ENCODE assay signal across 34 mouse cellular contexts in the genomic region with DNA sequence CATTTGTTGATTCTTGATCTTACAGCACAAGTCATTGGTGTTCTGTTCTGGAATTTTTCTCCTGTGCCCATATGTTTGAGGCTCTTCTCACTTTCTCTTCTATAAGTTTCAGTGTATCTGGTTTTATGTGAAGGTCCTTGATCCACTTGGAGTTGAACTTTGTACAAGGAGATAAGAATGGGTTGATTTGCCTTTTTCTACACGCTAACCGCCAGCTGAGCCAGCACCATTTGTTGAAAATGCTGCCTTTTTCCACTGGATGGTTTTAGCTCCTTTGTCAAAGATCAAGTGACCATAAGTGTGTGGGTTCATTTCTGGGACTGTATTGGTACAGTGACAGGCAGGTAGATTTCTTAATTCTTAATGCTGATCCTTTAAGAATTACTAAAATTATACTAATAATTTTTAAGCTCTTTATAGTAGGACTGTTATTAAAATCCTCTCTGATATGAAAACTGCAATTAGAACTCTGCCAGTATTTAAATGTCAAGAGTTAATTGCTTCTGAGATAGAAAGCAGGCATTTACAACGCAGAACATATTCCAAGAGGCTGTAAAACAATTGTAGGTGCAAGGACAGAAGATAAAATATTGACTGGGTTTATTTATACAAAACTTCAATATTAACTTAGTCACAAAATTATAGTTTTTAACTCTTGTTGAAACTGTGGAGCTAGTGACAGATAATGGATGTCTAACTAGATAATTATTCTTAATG. TPM values are rescaled to one million over a fixed set of nuclear protein-coding genes. Genes with fewer than 3 reads are reported as not detected.
"Had no signal": no experiment of that assay in that cellular context is flagged by ENCODE, and none has a peak within 500 bp of the region (broad histone marks: within the 10 kb centered on the region; RNA-seq: fewer than 3 reads in every experiment).

No protein-coding gene starts in this region.

- H3K27me3 ChIP-seq: embryonic facial prominence, embryonic 12.5 days; embryonic facial prominence, embryonic 13.5 days; embryonic facial prominence, embryonic 15.5 days; forebrain, embryonic 12.5 days; forebrain, embryonic 13.5 days; forebrain, embryonic 15.5 days had no signal

- ATAC-seq: forebrain, embryonic 13.5 days; forebrain, embryonic 14.5 days; forebrain, embryonic 15.5 days; forebrain, embryonic 16.5 days; forebrain, postnatal 0 days had no signal

- H3K27ac ChIP-seq: embryonic facial prominence, embryonic 10.5 days; embryonic facial prominence, embryonic 12.5 days; embryonic facial prominence, embryonic 13.5 days; embryonic facial prominence, embryonic 15.5 days; forebrain, embryonic 10.5 days; forebrain, embryonic 12.5 days; forebrain, embryonic 13.5 days; forebrain, embryonic 15.5 days; gastrocnemius, adult 2 months had no signal

- H3K4me3 ChIP-seq: embryonic facial prominence, embryonic 10.5 days; embryonic facial prominence, embryonic 12.5 days; embryonic facial prominence, embryonic 13.5 days; embryonic facial prominence, embryonic 15.5 days; erythroblast, embryonic 14.5 days; forebrain, embryonic 10.5 days; forebrain, embryonic 12.5 days; forebrain, embryonic 13.5 days; forebrain, embryonic 15.5 days; gastrocnemius, adult 2 months had no signal

- H3K4me2 ChIP-seq: embryonic facial prominence, embryonic 12.5 days; embryonic facial prominence, embryonic 13.5 days; embryonic facial prominence, embryonic 15.5 days; forebrain, embryonic 12.5 days; forebrain, embryonic 13.5 days; forebrain, embryonic 15.5 days had no signal

- H3K9ac ChIP-seq: embryonic facial prominence, embryonic 12.5 days; embryonic facial prominence, embryonic 13.5 days; embryonic facial prominence, embryonic 15.5 days; forebrain, embryonic 12.5 days; forebrain, embryonic 13.5 days; forebrain, embryonic 15.5 days; forebrain, postnatal 0 days had no signal

- DNase-seq: cerebellum, adult 2 months; cerebellum, adult 8-10 months; cerebellum, adult 9-10 months; cerebellum, adult 9-11 months; cerebellum, postnatal 10 days; cerebellum, postnatal 14 days; cerebellum, postnatal 25 days; cerebellum, postnatal 36 days; embryo, embryonic 11 days; forebrain, postnatal 0 days; gastrocnemius, adult 2 months; gastrocnemius, postnatal 10 days; gastrocnemius, postnatal 14 days; gastrocnemius, postnatal 25 days; gastrocnemius, postnatal 36 days; heart, adult 18-20 months had no signal

- H3K36me3 ChIP-seq: embryonic facial prominence, embryonic 10.5 days; embryonic facial prominence, embryonic 12.5 days; embryonic facial prominence, embryonic 13.5 days; embryonic facial prominence, embryonic 15.5 days; forebrain, embryonic 10.5 days; forebrain, embryonic 12.5 days; forebrain, embryonic 15.5 days had no signal

- H3K4me1 ChIP-seq: embryonic facial prominence, embryonic 10.5 days; embryonic facial prominence, embryonic 12.5 days; embryonic facial prominence, embryonic 13.5 days; embryonic facial prominence, embryonic 15.5 days had no signal

- H3K9me3 ChIP-seq: embryonic facial prominence, embryonic 10.5 days; embryonic facial prominence, embryonic 12.5 days; embryonic facial prominence, embryonic 13.5 days; embryonic facial prominence, embryonic 15.5 days; forebrain, embryonic 10.5 days; forebrain, embryonic 12.5 days; forebrain, embryonic 13.5 days; forebrain, embryonic 15.5 days had no signal

RNA-seq across cellular contexts. Expression of a gene that starts 44.9 kb away (rescaled TPM):
- total RNA-seq: common myeloid progenitor, adult 5-6 weeks; forebrain, postnatal 0 days; gastrocnemius, adult 18-20 months; gastrocnemius, adult 2 months; gastrocnemius, adult 8-10 months; gastrocnemius, postnatal 10 days; gastrocnemius, postnatal 14 days; gastrocnemius, postnatal 25 days; gastrocnemius, postnatal 36 days; gastrocnemius, postnatal 4 days; granulocyte monocyte progenitor cell, adult 5-6 weeks; heart, adult 18-20 months had no signal
- polyA plus RNA-seq: cerebellum, adult 2 months; cortical plate, adult 2 months; embryonic facial prominence, embryonic 10.5 days; embryonic facial prominence, embryonic 14.5 days; embryonic facial prominence, embryonic 15.5 days; erythroblast, embryonic 14.5 days had no signal
